Mouse (Mus musculus) lung, postnatal 0 days (tissue): ENCODE data around the gene Med29.
A peak's percentile ranks its signal among the peaks of the same experiment; 100 is the strongest.

ENCODE experiments used
- CTCF ChIP-seq: IDR thresholded peaks from 2 replicates; pipeline ENCODE4 v1.5.1; 2016; ENCODE audit warnings: antibody characterized with exemption, mild to moderate bottlenecking
- EP300 ChIP-seq: IDR thresholded peaks from 2 replicates; pipeline ENCODE4 v1.6.1; 2016; ENCODE audit warnings: antibody characterized with exemption, mild to moderate bottlenecking, control low read depth

GRCm38 (mm10) chr7:28351676-28352191, 40.8 kb downstream of the Med29 start:
- peak; percentile 23 for TF ChIP-seq CTCF
- TF ChIP-seq EP300, result no peak
